Mouse (Mus musculus): ENCODE results near the gene Asb2.

- TF ChIP-seq CTCF (IDR thresholded peaks at IDR 0.05; ENCODE audit: low read depth) (no peak), EP300 (IDR thresholded peaks at IDR 0.05; ENCODE audit: low read depth) (peak; percentile 77)
Observed at GRCm38 (mm10) chr12:103373530-103374236, 17.9 kb upstream of the Asb2 start.
